Mouse (Mus musculus): Measurements from ENCODE around the gene Zscan29. TPM values are rescaled to one million over a fixed set of nuclear protein-coding genes. Genes with fewer than 3 reads are reported as not detected.
A peak's percentile ranks its signal among the peaks of the same experiment; 100 is the strongest.

Gene Zscan29
- total and polyA plus RNA-seq, 3 experiments, result 6.5 to 199 (median 10.2) TPM

DNA sequence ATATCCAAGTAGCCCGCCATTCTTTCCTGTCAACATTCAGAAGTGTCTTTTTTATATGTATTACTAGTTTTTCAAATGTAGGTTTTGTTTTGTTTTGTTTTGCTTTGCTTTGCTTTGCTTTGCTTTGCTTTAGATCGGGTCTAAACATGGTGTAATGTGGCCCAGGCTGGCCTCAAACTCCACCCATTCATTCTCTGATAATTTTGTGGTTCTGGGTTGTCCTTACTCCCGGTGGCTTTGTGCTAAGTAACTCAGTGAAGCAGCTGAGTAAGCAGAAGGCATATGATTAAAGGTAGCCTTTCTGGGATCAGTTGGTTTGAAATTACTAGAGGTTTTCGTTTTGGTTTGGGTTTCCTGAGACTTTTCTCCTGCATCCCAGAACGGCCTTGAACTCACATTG lies 21.2 kb downstream of the Zscan29 start:
- no peak overlapping the region for H3K9ac ChIP-seq (ENCODE audit: control insufficient read depth, low read depth, low read length, poor library complexity, severe bottlenecking)
- H3K27me3 ChIP-seq (ENCODE audit: control insufficient read depth in 1 of 2, insufficient read depth in 2 of 2, low read length in 2 of 2), result no peaks in the 10 kb centered on the region
- H3K4me3 ChIP-seq (ENCODE audit: control insufficient read depth in 1 of 2, insufficient read depth in 1 of 2, low read depth in 2 of 2, low read length in 2 of 2), result no peak overlapping the region
- no peak overlapping the region for H3K27ac ChIP-seq (ENCODE audit: control insufficient read depth, low read depth, low read length)
- no peaks in the 10 kb centered on the region for H3K4me1 ChIP-seq (ENCODE audit: control insufficient read depth in 1 of 2, insufficient read depth in 2 of 2, low read length in 2 of 2)
- no peak for TF ChIP-seq MYC (IDR thresholded peaks at IDR 0.05; ENCODE audit: low read depth, low read length)
- no peak for TF ChIP-seq ZKSCAN1 (IDR thresholded peaks at IDR 0.05; ENCODE audit: low read depth, low read length)
- TF ChIP-seq SIN3A (IDR thresholded peaks at IDR 0.05; ENCODE audit: low read length), result no peak
- TF ChIP-seq POLR2AphosphoS2 (IDR thresholded peaks at IDR 0.05; ENCODE audit: low read length), result no peak
- TF ChIP-seq POLR2A (IDR thresholded peaks at IDR 0.05; ENCODE audit: control insufficient read depth in 1 of 2, insufficient read depth in 1 of 2, low read depth in 1 of 2, low read length in 2 of 2, poor library complexity in 1 of 2), result no peak
- no peak for TF ChIP-seq KAT2A (conservative IDR thresholded peaks at IDR 0.05; ENCODE audit: low read depth, low read length)
- TF ChIP-seq CHD1 (IDR thresholded peaks at IDR 0.05; ENCODE audit: low read depth, low read length), result no peak
- no peak for TF ChIP-seq ZNF384 (IDR thresholded peaks at IDR 0.05; ENCODE audit: low read depth, low read length)
- TF ChIP-seq MAZ (IDR thresholded peaks at IDR 0.05; ENCODE audit: low read depth, low read length), result no peak
- TF ChIP-seq ZC3H11A (IDR thresholded peaks at IDR 0.05; ENCODE audit: low read depth, low read length), result no peak
- TF ChIP-seq RAD21 (IDR thresholded peaks at IDR 0.05; ENCODE audit: low read depth, low read length), result no peak
- no peak for TF ChIP-seq BHLHE40 (IDR thresholded peaks at IDR 0.05; ENCODE audit: borderline replicate concordance, low read depth, low read length)
- no peak for TF ChIP-seq E2F4 (IDR thresholded peaks at IDR 0.05; ENCODE audit: borderline replicate concordance, low read depth, low read length)
- TF ChIP-seq USF2 (IDR thresholded peaks at IDR 0.05; ENCODE audit: borderline replicate concordance in 1 of 2, insufficient read depth in 1 of 2, low read depth in 1 of 2, low read length in 2 of 2), result no peak
- no peak for TF ChIP-seq ZMIZ1 (IDR thresholded peaks at IDR 0.05; ENCODE audit: low read depth, low read length)
- no peak for TF ChIP-seq NELFE (IDR thresholded peaks at IDR 0.05; ENCODE audit: low read depth, low read length)
- no peak for TF ChIP-seq NRF1 (IDR thresholded peaks at IDR 0.05; ENCODE audit: insufficient read depth, low read depth, low read length, poor library complexity, severe bottlenecking)
- no peak for TF ChIP-seq POLR2AphosphoS5 (IDR thresholded peaks at IDR 0.05; ENCODE audit: borderline replicate concordance, low read depth, low read length)
- TF ChIP-seq UBTF (IDR thresholded peaks at IDR 0.05; ENCODE audit: borderline replicate concordance, insufficient read depth, low read depth, low read length), result no peak
- no peak for TF ChIP-seq MAX (IDR thresholded peaks at IDR 0.05; ENCODE audit: low read length)
- no peak for DNase-seq (ENCODE audit: low read depth, low spot score)
- no peaks in the 10 kb centered on the region for H3K9me3 ChIP-seq (replicated peaks; ENCODE audit: insufficient read depth, low read length)
- H3K36me3 ChIP-seq (ENCODE audit: control insufficient read depth in 1 of 2, insufficient read depth in 2 of 2, low read length in 2 of 2), result peaks cover 0 to 8% of the 10 kb centered on the region in 2 experiments; a peak in 2 of 4 replicates
- H3K79me2 ChIP-seq (ENCODE audit: control insufficient read depth, insufficient read depth, low read length, poor library complexity), result no peaks in the 10 kb centered on the region

DNA sequence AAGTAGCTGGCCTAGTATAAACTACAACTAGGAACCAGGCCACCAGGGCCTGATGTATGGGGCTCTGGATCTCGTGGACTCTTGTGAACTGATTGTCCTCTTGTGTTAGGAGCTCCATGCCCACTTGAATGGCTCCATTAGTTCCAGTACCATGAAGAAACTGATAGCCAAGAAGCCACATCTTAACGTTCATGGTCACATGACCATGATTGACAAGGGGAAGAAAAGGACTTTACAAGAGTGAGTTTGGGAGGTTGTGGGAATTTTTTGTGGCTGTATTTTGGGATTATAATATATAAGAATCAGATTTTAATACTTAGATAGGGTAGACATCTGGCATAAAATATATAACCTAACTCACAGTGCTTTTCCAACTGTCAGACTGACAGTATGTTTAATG lies 28.5 kb downstream of the Zscan29 start:
- peak overlapping the region; percentile 14 to 54; a peak in 2 of 4 replicates for H3K4me3 ChIP-seq (ENCODE audit: control insufficient read depth in 1 of 2, insufficient read depth in 1 of 2, low read depth in 2 of 2, low read length in 2 of 2)
- H3K27me3 ChIP-seq (ENCODE audit: control insufficient read depth in 1 of 2, insufficient read depth in 2 of 2, low read length in 2 of 2), result no peaks in the 10 kb centered on the region
- peak overlapping the region; percentile 33 for H3K27ac ChIP-seq (ENCODE audit: control insufficient read depth, low read depth, low read length)
- peaks cover 29% of the 10 kb centered on the region for H3K79me2 ChIP-seq (ENCODE audit: control insufficient read depth, insufficient read depth, low read length, poor library complexity)
- DNase-seq (ENCODE audit: low read depth, low spot score), result peak; percentile 28
- peak overlapping the region; percentile 83 for H3K9ac ChIP-seq (ENCODE audit: control insufficient read depth, low read depth, low read length, poor library complexity, severe bottlenecking)
- peaks cover 0 to 21% of the 10 kb centered on the region in 2 experiments; a peak in 2 of 4 replicates for H3K36me3 ChIP-seq (ENCODE audit: control insufficient read depth in 1 of 2, insufficient read depth in 2 of 2, low read length in 2 of 2)
- TF ChIP-seq GATA1 (IDR thresholded peaks at IDR 0.05; ENCODE audit: low read depth, low read length), result no peak
- TF ChIP-seq MEF2A (IDR thresholded peaks at IDR 0.05; ENCODE audit: extremely low read depth, insufficient replicate concordance, low read depth, low read length, poor library complexity, severe bottlenecking), result no peak
- no peak for TF ChIP-seq POLR2AphosphoS5 (IDR thresholded peaks at IDR 0.05; ENCODE audit: borderline replicate concordance, low read depth, low read length)
- TF ChIP-seq E2F4 (IDR thresholded peaks at IDR 0.05; ENCODE audit: borderline replicate concordance, low read depth, low read length), result no peak
- peak in 1 of 2 experiments; percentile 69; a peak in 2 of 4 replicates for TF ChIP-seq USF2 (IDR thresholded peaks at IDR 0.05; ENCODE audit: borderline replicate concordance in 1 of 2, insufficient read depth in 1 of 2, low read depth in 1 of 2, low read length in 2 of 2)
- TF ChIP-seq ZMIZ1 (IDR thresholded peaks at IDR 0.05; ENCODE audit: low read depth, low read length), result no peak
- peak; percentile 91 for TF ChIP-seq USF1 (IDR thresholded peaks at IDR 0.05; ENCODE audit: low read depth, low read length)
- no peak for TF ChIP-seq HCFC1 (IDR thresholded peaks at IDR 0.05; ENCODE audit: low read depth, low read length)
- TF ChIP-seq MAX (IDR thresholded peaks at IDR 0.05; ENCODE audit: low read length), result no peak
- TF ChIP-seq BHLHE40 (IDR thresholded peaks at IDR 0.05; ENCODE audit: borderline replicate concordance, low read depth, low read length), result peak; percentile 43; the same call in 1 of the 2 replicates
- TF ChIP-seq TCF12 (IDR thresholded peaks at IDR 0.05; ENCODE audit: low read depth, low read length), result no peak
- no peak for TF ChIP-seq MYB (IDR thresholded peaks at IDR 0.05; ENCODE audit: low read depth, low read length)
- peaks cover 5 to 11% of the 10 kb centered on the region in 2 experiments; a peak in 3 of 4 replicates for H3K4me1 ChIP-seq (ENCODE audit: control insufficient read depth in 1 of 2, insufficient read depth in 2 of 2, low read length in 2 of 2)
- no peaks in the 10 kb centered on the region for H3K9me3 ChIP-seq (replicated peaks; ENCODE audit: insufficient read depth, low read length)
